Mouse (Mus musculus) forebrain, postnatal 0 days (tissue): ENCODE measurements around the gene Mybpc3. TPM values are rescaled to one million over a fixed set of nuclear protein-coding genes. Genes with fewer than 3 reads are reported as not detected.

ENCODE experiments used
- ATAC-seq: fragments of 200-750 bp; cut with Nextera tagmentation; 2 replicates; pipeline ENCODE4 v1.8.0; 2017; ENCODE audit warnings: mild to moderate bottlenecking, moderate library complexity
- DNase-seq: peaks from one replicate; pipeline ENCODE4 v3.0.0-alpha.2; 2015
- H3K27ac ChIP-seq: fragments of 300-500 bp; sonication (generic); 2 replicates; pipeline ENCODE4 v1.5.1; 2014; ENCODE audit warnings: low read depth, mild to moderate bottlenecking, antibody characterized with exemption, low read length, moderate library complexity, mixed read lengths
- H3K27me3 ChIP-seq: fragments of 300-500 bp; sonication (generic); 2 replicates; pipeline ENCODE4 v1.6.1; 2014; ENCODE audit warnings: mild to moderate bottlenecking, low read length, mixed read lengths; ENCODE audit not compliant: insufficient read depth
- H3K36me3 ChIP-seq: fragments of 300-500 bp; sonication (generic); 2 replicates; pipeline ENCODE4 v1.6.1; 2014; ENCODE audit warnings: mild to moderate bottlenecking, moderate library complexity; ENCODE audit not compliant: insufficient read depth
- H3K4me1 ChIP-seq: fragments of 300-500 bp; sonication (generic); 2 replicates; pipeline ENCODE4 v1.6.1; 2014; ENCODE audit warnings: antibody characterized with exemption; ENCODE audit not compliant: insufficient read depth
- H3K4me2 ChIP-seq: fragments of 300-500 bp; sonication (generic); 2 replicates; pipeline ENCODE4 v1.6.1; 2014; ENCODE audit warnings: low read depth, mild to moderate bottlenecking, moderate library complexity
- H3K4me3 ChIP-seq: fragments of 300-500 bp; sonication (generic); 2 replicates; pipeline ENCODE4 v1.5.1; 2014; ENCODE audit warnings: low read depth, low read length, mixed read lengths
- H3K9ac ChIP-seq: fragments of 300-500 bp; sonication (generic); 2 replicates; pipeline ENCODE4 v1.6.1; 2014; ENCODE audit warnings: mild to moderate bottlenecking
- H3K9me3 ChIP-seq: fragments of 300-500 bp; sonication (generic); 2 replicates; pipeline ENCODE4 v1.6.1; 2016; ENCODE audit warnings: low read length
- CTCF ChIP-seq: sonication (generic); IDR thresholded peaks from 2 replicates; pipeline ENCODE4 v1.5.1; 2016; ENCODE audit warnings: antibody characterized with exemption, control low read depth, low read depth
- WGBS: fragments of 180-500 bp; shearing (Covaris S2); extraction: QIAGEN DNeasy Blood & Tissue Kit; methylation state at CpG from one replicate; pipeline ENCODE4 v1.1.7; 2014; 5-methylcytosine and 5-hydroxymethylcytosine counted together
- polyA plus RNA-seq: library from polyadenylated mRNA; unstranded; fragments of >200 nt; fragmentation: Nextera tagmentation; extraction: Ambion mirVana; gene quantifications from 2 replicates; pipeline ENCODE4 v1.2.1, GENCODE M21; 2015
- total RNA-seq: library from RNA; depleted of rRNA; stranded (reverse); fragments of >200 nt; gene quantifications from 2 replicates; pipeline ENCODE4 v1.2.3, GENCODE M21; 2014

The Mybpc3 gene
- total and polyA plus RNA-seq, 2 experiments from 2014 or later: 0.04 to 0.38 TPM

- 92% methylated on average over 4 of the region's 4 CpGs for WGBS
- H3K9me3 ChIP-seq: no peaks in the 10 kb centered on the region
- H3K4me1 ChIP-seq: no peaks in the 10 kb centered on the region
- no peaks in the 10 kb centered on the region for H3K27me3 ChIP-seq
- H3K4me2 ChIP-seq: no peak overlapping the region
- DNase-seq: no peak
- no peak for ATAC-seq
- TF ChIP-seq CTCF: no peak
- H3K9ac ChIP-seq: no peak overlapping the region
- no peak overlapping the region for H3K4me3 ChIP-seq
- H3K36me3 ChIP-seq: peaks cover 87% of the 10 kb centered on the region
- no peak overlapping the region for H3K27ac ChIP-seq
Observed at GRCm38 (mm10) chr2:91162952-91163351, 45.0 kb downstream of the Mybpc3 start.

DNA sequence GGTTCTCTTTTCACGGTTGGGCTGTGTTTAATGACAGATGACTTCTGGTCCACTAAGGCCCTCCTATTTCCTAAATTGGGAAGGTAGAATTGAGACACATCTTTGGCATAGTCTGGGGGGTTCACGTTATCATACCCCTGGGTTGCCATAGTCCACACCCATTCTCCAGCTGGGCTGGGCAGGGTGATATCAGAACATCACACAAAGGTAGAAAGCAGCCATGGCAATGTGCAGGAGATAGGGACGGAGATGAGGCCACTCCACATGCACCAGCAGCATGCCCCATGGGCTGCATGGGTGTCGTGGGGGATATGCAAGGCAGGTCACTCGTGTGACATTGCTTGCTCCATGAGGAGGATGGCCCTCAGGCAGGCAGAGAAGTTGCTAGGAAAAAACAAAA is 45.6 kb downstream of the Mybpc3 start:
- Histone ChIP-seq H3K4me1 (no peaks in the 10 kb centered on the region), H3K36me3 (peaks cover 88% of the 10 kb centered on the region), H3K9ac (no peak overlapping the region), H3K27ac (no peak overlapping the region), H3K27me3 (no peaks in the 10 kb centered on the region), H3K9me3 (no peaks in the 10 kb centered on the region), H3K4me3 (no peak overlapping the region), H3K4me2 (no peak overlapping the region)
- no peak for ATAC-seq
- no peak for DNase-seq
- TF ChIP-seq CTCF: no peak
- 96% methylated on average over 5 of the region's 5 CpGs for WGBS

DNA sequence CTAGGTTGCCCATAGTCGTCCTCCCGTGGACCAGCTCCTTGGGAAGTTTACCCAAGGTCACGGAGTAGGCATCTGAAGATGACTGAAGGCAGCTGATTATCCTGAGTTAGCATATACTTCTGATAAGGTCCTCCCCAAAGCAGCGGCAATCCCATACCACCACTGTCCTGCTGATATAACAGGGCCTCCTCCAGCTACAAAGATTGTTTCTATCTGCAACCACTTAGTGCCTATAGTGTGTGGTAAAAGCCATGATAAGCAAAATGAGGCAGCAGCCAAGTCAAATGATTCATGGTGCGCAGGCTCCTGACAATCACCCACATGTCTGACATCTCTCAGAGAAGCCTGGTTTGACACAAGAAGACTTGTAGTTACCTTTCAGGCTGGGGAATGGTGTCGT is 47.0 kb downstream of the Mybpc3 start:
- Histone ChIP-seq H3K9me3 (no peaks in the 10 kb centered on the region), H3K4me3 (no peak overlapping the region), H3K36me3 (peaks cover 91% of the 10 kb centered on the region), H3K9ac (no peak overlapping the region), H3K27me3 (no peaks in the 10 kb centered on the region), H3K27ac (no peak overlapping the region), H3K4me2 (no peak overlapping the region), H3K4me1 (no peaks in the 10 kb centered on the region)
- TF ChIP-seq CTCF: no peak
- ATAC-seq: no peak
- WGBS: 92% methylated on average over 6 of the region's 6 CpGs
- no peak for DNase-seq

- Histone ChIP-seq H3K4me2 (no peak overlapping the region), H3K9me3 (no peaks in the 10 kb centered on the region), H3K27me3 (no peaks in the 10 kb centered on the region), H3K4me3 (no peak overlapping the region), H3K4me1 (no peaks in the 10 kb centered on the region), H3K27ac (no peak overlapping the region), H3K9ac (no peak overlapping the region), H3K36me3 (peaks cover 90% of the 10 kb centered on the region)
- no peak for DNase-seq
- no peak for TF ChIP-seq CTCF
- WGBS: 76% methylated on average over 4 of the region's 4 CpGs
- no peak for ATAC-seq
Observed at GRCm38 (mm10) chr2:91167629-91168028, 49.7 kb downstream of the Mybpc3 start.

DNA sequence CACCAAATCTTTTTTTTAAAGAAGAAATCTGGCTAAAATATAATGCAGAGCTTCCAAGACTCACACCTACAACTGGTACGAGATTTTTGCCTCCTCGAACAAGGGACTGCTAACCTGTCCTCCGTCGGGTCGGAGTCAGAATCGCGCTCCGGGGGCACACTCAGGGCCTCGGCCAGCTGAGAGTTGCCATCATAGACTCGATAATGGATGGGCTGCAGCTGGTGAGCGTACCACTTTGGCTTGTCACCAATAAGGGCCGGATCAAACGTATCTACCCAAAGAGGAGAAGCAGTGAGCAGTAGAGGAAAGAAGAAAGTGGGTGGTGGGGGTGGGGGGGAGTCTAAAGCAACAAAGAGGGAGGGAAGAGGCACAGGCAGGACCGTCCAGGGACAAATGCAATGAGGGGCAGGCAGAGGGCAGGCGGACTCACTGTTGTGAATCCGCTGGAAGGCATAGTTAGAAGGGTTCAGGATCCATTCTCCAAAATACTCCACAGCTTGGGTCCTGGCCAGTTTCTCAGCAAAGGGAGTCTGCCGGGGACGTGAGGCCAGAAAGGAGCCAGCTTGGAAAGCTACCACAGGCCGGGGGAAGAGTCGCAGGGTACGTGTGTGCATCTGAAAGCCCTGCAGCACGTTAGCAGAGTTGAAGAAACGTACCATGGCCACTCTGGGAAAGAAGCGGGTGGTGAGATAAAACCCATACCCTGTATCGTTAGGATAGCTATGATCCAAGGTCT is 51.8 kb downstream of the Mybpc3 start:
- Histone ChIP-seq H3K4me1 (no peaks in the 10 kb centered on the region), H3K4me2 (no peak overlapping the region), H3K9ac (no peak overlapping the region), H3K4me3 (no peak overlapping the region), H3K27ac (no peak overlapping the region), H3K27me3 (no peaks in the 10 kb centered on the region), H3K9me3 (no peaks in the 10 kb centered on the region), H3K36me3 (peaks cover 86% of the 10 kb centered on the region)
- 86% methylated on average over 25 of the region's 25 CpGs for WGBS
- ATAC-seq: no peak
- TF ChIP-seq CTCF: no peak
- DNase-seq: no peak

- H3K9me3 ChIP-seq: no peaks in the 10 kb centered on the region
- H3K27me3 ChIP-seq: no peaks in the 10 kb centered on the region
- WGBS: 84% methylated on average over 4 of the region's 4 CpGs
- H3K4me1 ChIP-seq: no peaks in the 10 kb centered on the region; the same call in 1 of the 2 replicates
- H3K27ac ChIP-seq: no peak overlapping the region
- no peak for TF ChIP-seq CTCF
- ATAC-seq (no peak), DNase-seq (no peak)
- H3K4me2 ChIP-seq: no peak overlapping the region
- H3K36me3 ChIP-seq: peaks cover 68% of the 10 kb centered on the region
- H3K4me3 ChIP-seq: no peak overlapping the region
- H3K9ac ChIP-seq: no peak overlapping the region
Observed at GRCm38 (mm10) chr2:91175490-91175889, 57.5 kb downstream of the Mybpc3 start.

DNA sequence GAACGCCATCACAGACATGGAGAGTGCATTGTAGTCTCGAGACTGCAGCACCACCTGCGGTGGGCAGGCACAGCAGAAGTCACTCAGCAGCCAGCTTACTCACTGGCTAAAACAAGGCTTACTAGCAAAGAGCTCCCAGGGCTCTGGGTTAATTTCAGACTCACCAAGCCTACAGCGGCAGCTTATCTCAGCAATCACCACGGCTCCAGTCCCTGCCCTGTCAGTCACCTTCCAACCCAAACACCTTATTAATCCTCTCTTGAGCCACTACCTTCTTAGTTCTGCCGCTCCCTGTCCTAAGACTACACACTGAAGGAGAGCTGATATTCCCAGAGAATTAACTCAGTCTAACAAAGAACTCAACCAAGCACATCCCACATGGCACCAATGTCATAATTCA is 58.3 kb downstream of the Mybpc3 start:
- no peak for TF ChIP-seq CTCF
- DNase-seq: no peak
- H3K4me3 ChIP-seq: no peak overlapping the region
- peaks cover 7% of the 10 kb centered on the region for H3K4me1 ChIP-seq
- no peak overlapping the region for H3K4me2 ChIP-seq
- WGBS: 77% methylated on average over 6 of the region's 6 CpGs
- no peak overlapping the region for H3K27ac ChIP-seq
- no peak for ATAC-seq
- no peaks in the 10 kb centered on the region for H3K27me3 ChIP-seq
- H3K9me3 ChIP-seq: no peaks in the 10 kb centered on the region
- no peak overlapping the region for H3K9ac ChIP-seq
- H3K36me3 ChIP-seq: peaks cover 63% of the 10 kb centered on the region
